Mouse (Mus musculus): ENCODE measurements around the gene Cxadr. TPM values are rescaled to one million over a fixed set of nuclear protein-coding genes. Genes with fewer than 3 reads are reported as not detected.

Gene Cxadr
- total and polyA plus RNA-seq, 3 experiments = 0.22 TPM; not detected in 2

DNA sequence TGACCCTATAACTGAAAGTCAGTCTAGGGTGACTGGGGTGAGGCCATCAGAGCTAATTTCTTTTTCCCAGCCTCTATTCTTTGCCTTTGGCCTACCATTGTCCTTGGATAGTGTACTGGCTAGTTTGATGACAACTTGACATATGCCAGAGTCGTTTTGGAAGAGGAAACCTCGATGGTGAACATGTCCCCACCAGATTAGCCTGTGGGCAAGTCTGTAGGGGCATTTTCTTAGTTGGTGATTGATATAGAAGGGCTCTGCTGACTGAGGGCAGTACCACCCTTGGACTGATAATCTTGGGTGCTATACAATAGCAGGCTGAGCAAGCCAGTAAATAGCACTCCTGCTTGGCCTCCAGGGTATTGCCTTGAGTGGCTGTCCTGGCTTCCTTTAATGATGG is 101.0 kb downstream of the Cxadr start:
- Histone ChIP-seq H3K36me3 (replicated peaks) (no peaks in the 10 kb centered on the region), H3K4me3 (ENCODE audit: low read depth, low read length) (no peak overlapping the region), H3K27me3 (ENCODE audit: insufficient read depth, low read length) (no peaks in the 10 kb centered on the region), H3K9me3 (replicated peaks) (no peaks in the 10 kb centered on the region), H3K4me1 (ENCODE audit: insufficient read depth, low read depth, low read length) (no peaks in the 10 kb centered on the region)
- TF ChIP-seq TAL1 (conservative IDR thresholded peaks at IDR 0.05; ENCODE audit: low read depth, low read length) (no peak), CTCF (IDR thresholded peaks at IDR 0.05; ENCODE audit: low read depth, low read length) (no peak), GATA1 (IDR thresholded peaks at IDR 0.05; ENCODE audit: borderline replicate concordance, low read length) (no peak), POLR2AphosphoS5 (IDR thresholded peaks at IDR 0.05; ENCODE audit: insufficient replicate concordance, low read depth, low read length) (no peak), GATA2 (IDR thresholded peaks at IDR 0.05; ENCODE audit: borderline replicate concordance, low read depth, low read length) (no peak)
- DNase-seq (ENCODE audit: low spot score) = no peak
- no peak for ATAC-seq (ENCODE audit: extremely low read depth, insufficient number of reproducible peaks, low FRiP score, poor library complexity, severe bottlenecking)

- ATAC-seq (ENCODE audit: extremely low read depth, insufficient number of reproducible peaks, low FRiP score, poor library complexity, severe bottlenecking) = no peak
- TF ChIP-seq TAL1 (conservative IDR thresholded peaks at IDR 0.05; ENCODE audit: low read depth, low read length) (no peak), POLR2AphosphoS5 (IDR thresholded peaks at IDR 0.05; ENCODE audit: insufficient replicate concordance, low read depth, low read length) (no peak), GATA2 (IDR thresholded peaks at IDR 0.05; ENCODE audit: borderline replicate concordance, low read depth, low read length) (no peak), GATA1 (IDR thresholded peaks at IDR 0.05; ENCODE audit: borderline replicate concordance, low read length) (no peak), CTCF (IDR thresholded peaks at IDR 0.05; ENCODE audit: low read depth, low read length) (no peak)
- H3K4me1 ChIP-seq (ENCODE audit: insufficient read depth, low read depth, low read length) = no peaks in the 10 kb centered on the region
- H3K9me3 ChIP-seq (replicated peaks) = no peaks in the 10 kb centered on the region
- no peak overlapping the region for H3K4me3 ChIP-seq (ENCODE audit: low read depth, low read length)
- no peaks in the 10 kb centered on the region for H3K36me3 ChIP-seq (replicated peaks)
- no peaks in the 10 kb centered on the region for H3K27me3 ChIP-seq (ENCODE audit: insufficient read depth, low read length)
- no peak for DNase-seq (ENCODE audit: low spot score)
These were observed 105.4 kb downstream of the Cxadr start for GRCm38 (mm10) chr16:78406657-78407056.

GRCm38 (mm10) chr16:78407855-78408254 is 106.6 kb downstream of the Cxadr start:
- no peak for ATAC-seq (ENCODE audit: extremely low read depth, insufficient number of reproducible peaks, low FRiP score, poor library complexity, severe bottlenecking)
- H3K27me3 ChIP-seq (ENCODE audit: insufficient read depth, low read length) = no peaks in the 10 kb centered on the region
- H3K4me3 ChIP-seq (ENCODE audit: low read depth, low read length) = no peak overlapping the region
- no peak for DNase-seq (ENCODE audit: low spot score)
- H3K9me3 ChIP-seq (replicated peaks) = no peaks in the 10 kb centered on the region
- TF ChIP-seq POLR2AphosphoS5 (IDR thresholded peaks at IDR 0.05; ENCODE audit: insufficient replicate concordance, low read depth, low read length) (no peak), GATA2 (IDR thresholded peaks at IDR 0.05; ENCODE audit: borderline replicate concordance, low read depth, low read length) (no peak), GATA1 (IDR thresholded peaks at IDR 0.05; ENCODE audit: borderline replicate concordance, low read length) (no peak), TAL1 (conservative IDR thresholded peaks at IDR 0.05; ENCODE audit: low read depth, low read length) (no peak), CTCF (IDR thresholded peaks at IDR 0.05; ENCODE audit: low read depth, low read length) (no peak)
- H3K36me3 ChIP-seq (replicated peaks) = no peaks in the 10 kb centered on the region
- no peaks in the 10 kb centered on the region for H3K4me1 ChIP-seq (ENCODE audit: insufficient read depth, low read depth, low read length)

Other genes starting within 250 kb of the Cxadr start
- 37.2 and 55.6 TPM in 2 replicates for gene Btg3, start 75.7 kb downstream of the Cxadr start, total RNA-seq (2014; fragmentation: Nextera tagmentation)
- gene Btg3, start 75.7 kb downstream of the Cxadr start, total RNA-seq (2017) = 13.1 and 13.3 TPM in 2 replicates
- 9.5 and 11.1 TPM in 2 replicates for gene Btg3, start 75.7 kb downstream of the Cxadr start, polyA plus RNA-seq (2012)

Data from G1E (cell line).